Mouse (Mus musculus) hindbrain, embryonic 15.5 days (tissue): ENCODE measurements around the gene Ppia. TPM values are rescaled to one million over a fixed set of nuclear protein-coding genes. Genes with fewer than 3 reads are reported as not detected.
A peak's percentile ranks its signal among the peaks of the same experiment; 100 is the strongest.
"Not testable (repeated sequence)": the region's sequence is repeated elsewhere in the genome, so short reads cannot be mapped to it uniquely, and the experiment has no call there.

Experiments used
- ATAC-seq: fragments of 200-750 bp; cut with Nextera tagmentation; 2 replicates; pipeline ENCODE4 v1.8.0; 2017; ENCODE audit warnings: low read depth, moderate number of reproducible peaks, moderate TSS enrichment; ENCODE audit not compliant: low FRiP score
- H3K27ac ChIP-seq: fragments of 300-500 bp; sonication (generic); replicated peaks from 2 replicates; pipeline ENCODE4 v1.5.1; 2015; ENCODE audit warnings: mild to moderate bottlenecking, inconsistent platforms
- H3K27me3 ChIP-seq: fragments of 300-500 bp; sonication (generic); 2 replicates; pipeline ENCODE4 v1.6.1; 2015; ENCODE audit warnings: control low read depth, inconsistent platforms
- H3K36me3 ChIP-seq: fragments of 300-500 bp; sonication (generic); 2 replicates; pipeline ENCODE4 v1.6.1; 2015; ENCODE audit warnings: control low read depth, inconsistent platforms
- H3K4me1 ChIP-seq: fragments of 300-500 bp; sonication (generic); replicated peaks from 2 replicates; pipeline ENCODE4 v1.6.1; 2015; ENCODE audit warnings: control low read depth, inconsistent platforms
- H3K4me2 ChIP-seq: fragments of 300-500 bp; sonication (generic); 2 replicates; pipeline ENCODE4 v1.6.1; 2015; ENCODE audit warnings: moderate library complexity, mild to moderate bottlenecking, inconsistent platforms
- H3K4me3 ChIP-seq: fragments of 300-500 bp; sonication (generic); 2 replicates; pipeline ENCODE4 v1.5.1; 2015; ENCODE audit warnings: mild to moderate bottlenecking, inconsistent platforms
- H3K9ac ChIP-seq: fragments of 300-500 bp; sonication (generic); 2 replicates; pipeline ENCODE4 v1.6.1; 2015; ENCODE audit warnings: inconsistent platforms
- H3K9me3 ChIP-seq: fragments of 300-500 bp; sonication (generic); 2 replicates; pipeline ENCODE4 v1.6.1; 2016; ENCODE audit warnings: control low read depth, inconsistent platforms
- WGBS: fragments of 180-500 bp; shearing (Covaris S2); methylation state at CpG from one replicate; pipeline ENCODE4 v1.1.7; 2015; 5-methylcytosine and 5-hydroxymethylcytosine counted together
- polyA plus RNA-seq: library from polyadenylated mRNA; unstranded; fragments of >200 nt; fragmentation: Nextera tagmentation; extraction: Ambion mirVana; gene quantifications from 2 replicates; pipeline ENCODE4 v1.2.1, GENCODE M21; 2015

The Ppia gene
- polyA plus RNA-seq, 1 experiment from 2014 or later = 4,085 TPM

GRCm38 (mm10) chr11:6406251-6407161 lies 8.7 kb upstream of the Ppia start:
- Histone ChIP-seq H3K4me1 (peaks cover 25% of the 10 kb centered on the region), H3K27ac (peak overlapping the region; percentile 59), H3K36me3 (peaks cover 46% of the 10 kb centered on the region), H3K9ac (no peak overlapping the region), H3K4me3 (no peak overlapping the region), H3K27me3 (no peaks in the 10 kb centered on the region), H3K9me3 (no peaks in the 10 kb centered on the region), H3K4me2 (no peak overlapping the region)
- WGBS = 47% methylated on average over 14 of the region's 14 CpGs
- peak; percentile 28; the same call in 1 of the 2 replicates for ATAC-seq

DNA sequence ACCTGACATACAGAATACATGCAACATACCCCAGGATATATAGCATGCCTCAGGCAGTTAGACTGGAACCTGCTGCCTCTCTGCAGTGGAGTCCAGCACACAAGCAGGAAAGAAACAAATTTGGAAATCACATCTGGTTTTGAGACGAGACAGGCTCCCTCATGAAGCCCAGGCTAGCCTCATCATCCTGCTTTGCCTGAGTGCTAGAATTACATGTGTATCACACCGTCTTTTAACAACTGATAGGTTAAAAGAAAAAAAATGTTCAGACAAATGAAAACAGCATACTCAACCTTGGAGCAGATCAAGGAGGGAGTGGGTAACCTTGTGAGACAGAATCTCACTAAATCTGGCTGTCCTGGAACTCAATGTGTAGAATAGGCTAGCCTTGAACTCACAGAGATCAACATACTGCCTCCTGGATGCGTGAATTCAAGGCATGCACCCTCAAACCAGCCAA lies 8.1 kb upstream of the Ppia start:
- H3K4me1 ChIP-seq = peaks cover 25% of the 10 kb centered on the region
- peaks cover 39% of the 10 kb centered on the region for H3K36me3 ChIP-seq
- no peaks in the 10 kb centered on the region for H3K9me3 ChIP-seq
- ATAC-seq = no peak
- H3K4me2 ChIP-seq = no peak overlapping the region
- WGBS = 82% methylated on average over 3 of the region's 3 CpGs
- H3K4me3 ChIP-seq = no peak overlapping the region
- H3K9ac ChIP-seq = no peak overlapping the region
- H3K27ac ChIP-seq = no peak overlapping the region
- H3K27me3 ChIP-seq = no peaks in the 10 kb centered on the region

- no peak for ATAC-seq
- no peaks in the 10 kb centered on the region for H3K27me3 ChIP-seq
- H3K4me3 ChIP-seq = no peak overlapping the region
- no peak overlapping the region for H3K27ac ChIP-seq
- no peak overlapping the region for H3K9ac ChIP-seq
- WGBS = 43% methylated on average over 5 of the region's 5 CpGs
- H3K9me3 ChIP-seq = no peaks in the 10 kb centered on the region
- peaks cover 10% of the 10 kb centered on the region for H3K36me3 ChIP-seq
- H3K4me1 ChIP-seq = peaks cover 23% of the 10 kb centered on the region
- no peak overlapping the region for H3K4me2 ChIP-seq
Measured at GRCm38 (mm10) chr11:6410050-6410602, 5.1 kb upstream of the Ppia start.

GRCm38 (mm10) chr11:6410755-6411154 lies 4.5 kb upstream of the Ppia start:
- H3K27ac ChIP-seq, H3K36me3 ChIP-seq, H3K9ac ChIP-seq, ATAC-seq, H3K4me2 ChIP-seq, H3K27me3 ChIP-seq, H3K4me3 ChIP-seq, H3K9me3 ChIP-seq: not testable (repeated sequence)
- 90% methylated on average over 5 of the region's 5 CpGs for WGBS
- peaks cover 19% of the 10 kb centered on the region for H3K4me1 ChIP-seq

- H3K4me2 ChIP-seq = no peak overlapping the region
- H3K4me1 ChIP-seq = peaks cover 10% of the 10 kb centered on the region
- H3K9me3 ChIP-seq = no peaks in the 10 kb centered on the region
- H3K9ac ChIP-seq = no peak overlapping the region
- no peak overlapping the region for H3K27ac ChIP-seq
- WGBS = 4% methylated on average over 5 of the region's 5 CpGs
- no peaks in the 10 kb centered on the region for H3K36me3 ChIP-seq
- no peak overlapping the region for H3K4me3 ChIP-seq
- H3K27me3 ChIP-seq = no peaks in the 10 kb centered on the region
- ATAC-seq = no peak
Measured at GRCm38 (mm10) chr11:6411684-6412083, 3.6 kb upstream of the Ppia start.

DNA sequence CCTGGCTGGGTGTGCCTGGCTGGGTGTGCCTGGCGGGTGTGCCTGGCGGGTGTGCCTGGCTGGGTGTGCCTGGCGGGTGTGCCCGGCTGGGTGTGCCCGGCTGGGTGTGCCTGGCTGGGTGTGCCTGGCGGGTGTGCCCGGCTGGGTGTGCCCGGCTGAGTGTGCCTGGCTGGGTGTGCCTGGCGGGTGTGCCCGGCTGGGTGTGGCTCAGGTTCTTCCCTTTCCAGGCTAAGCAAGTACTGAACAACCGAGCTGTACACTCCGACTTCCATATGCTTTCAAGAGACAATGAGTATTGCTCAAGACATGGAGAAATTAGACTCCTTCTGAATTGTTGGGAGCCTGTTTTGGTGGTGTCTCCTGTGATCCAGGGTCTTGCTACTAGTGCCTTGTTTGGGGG lies 2.0 kb upstream of the Ppia start:
- Histone ChIP-seq H3K4me2 (no peak overlapping the region), H3K4me1 (peaks cover 26% of the 10 kb centered on the region), H3K27me3 (no peaks in the 10 kb centered on the region), H3K9ac (no peak overlapping the region), H3K9me3 (no peaks in the 10 kb centered on the region), H3K4me3 (no peak overlapping the region), H3K27ac (no peak overlapping the region), H3K36me3 (peaks cover 3% of the 10 kb centered on the region)
- WGBS = 98% methylated on average over 12 of the region's 12 CpGs
- no peak for ATAC-seq

GRCm38 (mm10) chr11:6415551-6416404 lies 535 bp downstream of the Ppia start:
- peak overlapping the region; percentile 99 for H3K9ac ChIP-seq
- H3K4me3 ChIP-seq = peak overlapping the region; percentile 94
- H3K9me3 ChIP-seq = no peaks in the 10 kb centered on the region
- under 1% methylated on average over 79 of the region's 102 CpGs for WGBS
- no peaks in the 10 kb centered on the region for H3K27me3 ChIP-seq
- peak overlapping the region; percentile 98 for H3K27ac ChIP-seq
- peaks cover 26% of the 10 kb centered on the region for H3K36me3 ChIP-seq
- ATAC-seq = peak; percentile 96
- peaks cover 32% of the 10 kb centered on the region for H3K4me1 ChIP-seq
- H3K4me2 ChIP-seq = peak overlapping the region; percentile 82

DNA sequence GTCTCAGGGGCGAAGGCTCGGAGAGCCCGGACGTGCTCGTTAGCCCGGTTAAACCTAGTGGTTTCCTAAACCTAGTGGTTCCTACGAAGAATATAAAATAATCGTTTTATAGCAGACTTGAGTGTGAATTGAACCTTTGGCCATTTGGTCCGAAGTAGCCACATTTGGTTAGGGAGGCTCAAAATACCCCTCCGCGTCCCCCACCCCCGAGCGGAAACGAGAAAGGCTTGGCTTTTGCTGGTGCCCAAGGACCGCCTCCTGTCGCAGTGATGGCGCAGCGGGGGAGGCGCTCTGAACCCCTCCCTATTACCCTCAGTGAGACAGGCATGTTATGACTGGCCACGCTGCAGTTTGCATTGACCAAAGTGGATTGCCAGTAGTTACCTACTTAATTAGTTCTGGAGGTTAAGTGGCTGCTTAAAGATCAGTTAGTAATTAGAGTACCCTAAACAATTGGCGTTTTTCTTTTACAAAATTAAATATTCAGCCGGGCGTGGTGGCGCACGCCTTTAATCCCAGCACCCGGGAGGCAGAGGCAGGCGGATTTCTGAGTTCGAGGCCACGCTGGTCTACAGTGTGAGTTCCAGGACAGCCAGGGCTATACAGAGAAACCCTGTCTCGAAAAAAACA lies 1.3 kb downstream of the Ppia start:
- H3K4me1 ChIP-seq = peaks cover 32% of the 10 kb centered on the region
- peak; percentile 59 for ATAC-seq
- no peaks in the 10 kb centered on the region for H3K9me3 ChIP-seq
- H3K27me3 ChIP-seq = no peaks in the 10 kb centered on the region
- H3K4me2 ChIP-seq = peak overlapping the region; percentile 82
- peak overlapping the region; percentile 99 for H3K9ac ChIP-seq
- peak overlapping the region; percentile 98 for H3K27ac ChIP-seq
- H3K36me3 ChIP-seq = peaks cover 28% of the 10 kb centered on the region
- H3K4me3 ChIP-seq = peak overlapping the region; percentile 94
- 1% methylated on average over 30 of the region's 30 CpGs for WGBS

DNA sequence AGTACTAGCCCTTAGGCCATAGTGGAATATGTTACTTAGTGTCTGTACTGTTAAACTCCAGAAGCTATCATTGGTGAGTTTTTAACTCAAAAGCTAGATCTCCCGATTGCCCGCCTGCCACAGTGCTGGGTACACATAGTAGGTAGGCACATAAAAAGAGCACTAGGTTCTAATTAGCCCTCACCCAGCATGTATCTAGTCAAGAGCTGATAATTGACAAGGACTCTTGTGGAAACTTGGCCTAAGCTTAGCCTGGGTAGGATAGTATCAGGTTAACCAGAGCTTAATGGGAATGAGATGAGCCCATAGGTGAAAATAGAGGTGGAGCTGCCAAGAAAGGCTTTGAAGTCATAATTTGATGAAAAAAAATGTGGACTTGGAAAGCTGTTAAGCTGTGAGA lies 1.8 kb downstream of the Ppia start:
- Histone ChIP-seq H3K4me3 (peak overlapping the region; percentile 94), H3K9ac (peak overlapping the region; percentile 99), H3K4me2 (peak overlapping the region; percentile 82), H3K9me3 (no peaks in the 10 kb centered on the region), H3K4me1 (peaks cover 32% of the 10 kb centered on the region), H3K27ac (peak overlapping the region; percentile 98; the same call in 1 of the 2 replicates), H3K27me3 (no peaks in the 10 kb centered on the region), H3K36me3 (peaks cover 28% of the 10 kb centered on the region)
- no peak for ATAC-seq
- 48% methylated on average over 2 of the region's 2 CpGs for WGBS

DNA sequence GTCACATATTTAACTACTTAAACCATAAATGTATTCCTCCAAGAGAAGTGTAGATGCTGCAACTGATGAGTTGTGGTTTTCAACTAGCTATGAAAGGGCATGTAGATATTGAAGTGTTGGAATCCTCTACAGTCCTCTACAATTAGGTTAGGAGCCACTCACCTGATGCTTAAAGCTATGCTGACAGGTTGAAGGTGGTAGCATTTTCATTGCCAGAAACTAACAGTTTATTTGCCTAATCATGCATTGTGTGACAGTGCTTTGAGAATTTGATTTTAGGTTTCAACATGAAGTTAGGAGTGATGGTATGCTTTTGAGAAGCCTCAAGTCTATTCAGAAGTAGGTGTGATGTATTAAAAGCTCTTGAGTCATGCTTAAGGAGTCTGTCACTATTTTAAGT lies 2.2 kb downstream of the Ppia start:
- peaks cover 28% of the 10 kb centered on the region for H3K36me3 ChIP-seq
- no peak overlapping the region for H3K27ac ChIP-seq
- no peaks in the 10 kb centered on the region for H3K9me3 ChIP-seq
- no peaks in the 10 kb centered on the region for H3K27me3 ChIP-seq
- peak overlapping the region; percentile 99 for H3K9ac ChIP-seq
- no peak for ATAC-seq
- peak overlapping the region; percentile 82 for H3K4me2 ChIP-seq
- H3K4me1 ChIP-seq = peaks cover 32% of the 10 kb centered on the region
- H3K4me3 ChIP-seq = peak overlapping the region; percentile 94

DNA sequence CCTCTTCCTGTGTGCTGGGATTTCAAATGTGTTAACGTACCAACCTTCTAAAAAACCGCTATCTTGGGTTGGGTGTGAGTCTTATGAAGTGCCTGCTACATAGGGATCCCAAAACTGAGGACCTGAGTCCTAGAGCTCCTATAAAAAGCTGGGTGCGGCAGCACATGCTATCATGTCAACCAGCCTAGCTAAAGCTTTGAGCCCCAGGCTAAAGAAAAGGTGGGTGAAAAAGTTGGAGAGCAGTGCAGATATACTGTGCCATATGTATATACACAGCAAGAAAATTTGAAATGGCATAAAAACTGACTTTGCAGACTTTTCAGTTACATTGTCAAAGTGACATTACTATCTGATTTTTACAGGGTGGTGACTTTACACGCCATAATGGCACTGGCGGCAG lies 3.5 kb downstream of the Ppia start:
- no peak overlapping the region for H3K9ac ChIP-seq
- WGBS = 91% methylated on average over 5 of the region's 5 CpGs
- H3K4me3 ChIP-seq = no peak overlapping the region
- ATAC-seq = no peak
- no peaks in the 10 kb centered on the region for H3K27me3 ChIP-seq
- H3K27ac ChIP-seq = no peak overlapping the region
- H3K36me3 ChIP-seq = peaks cover 28% of the 10 kb centered on the region
- peaks cover 32% of the 10 kb centered on the region for H3K4me1 ChIP-seq
- peak overlapping the region; percentile 82; the same call in 1 of the 2 replicates for H3K4me2 ChIP-seq
- no peaks in the 10 kb centered on the region for H3K9me3 ChIP-seq
